Mouse (Mus musculus) cerebellum, adult 2 months (tissue): ENCODE data around the gene Igfbp4. TPM values are rescaled to one million over a fixed set of nuclear protein-coding genes. Genes with fewer than 3 reads are reported as not detected.
A peak's percentile ranks its signal among the peaks of the same experiment; 100 is the strongest.

ENCODE experiments used
- DNase-seq, 2 experiments: peaks; one replicate each; pipeline ENCODE4 v3.0.0; 2021
- H3K27ac ChIP-seq: fragments of 200-500 bp; 2 replicates; pipeline ENCODE4 v1.5.1; 2012; ENCODE audit warnings: low read length, control low read depth, inconsistent platforms; ENCODE audit not compliant: insufficient read depth
- H3K27me3 ChIP-seq: fragments of 200-500 bp; 2 replicates; pipeline ENCODE4 v1.6.1; 2012; ENCODE audit warnings: inconsistent platforms, mild to moderate bottlenecking, low read length, moderate library complexity; ENCODE audit not compliant: control insufficient read depth, insufficient read depth
- H3K4me1 ChIP-seq: fragments of 200-500 bp; 2 replicates; pipeline ENCODE4 v1.6.1; 2011; ENCODE audit warnings: low read length; ENCODE audit not compliant: control insufficient read depth, insufficient read depth
- H3K4me3 ChIP-seq: fragments of 200-500 bp; replicated peaks from 2 replicates; pipeline ENCODE3; 2011; ENCODE audit warnings: mild to moderate bottlenecking, low read depth, low read length, control low read depth; ENCODE audit not compliant: insufficient read depth
- CTCF ChIP-seq: fragments of 200-500 bp; IDR thresholded peaks from 2 replicates; pipeline ENCODE4 v1.5.1; 2011; ENCODE audit warnings: low read depth, mild to moderate bottlenecking, control low read depth, low read length, moderate library complexity, borderline replicate concordance; ENCODE audit not compliant: insufficient read depth
- POLR2A ChIP-seq: fragments of 200-500 bp; IDR thresholded peaks from 2 replicates; pipeline ENCODE4 v1.6.1; 2011; ENCODE audit warnings: low read length, control low read depth, borderline replicate concordance; ENCODE audit not compliant: insufficient read depth
- WGBS: fragments of 180-500 bp; shearing (Covaris S2); methylation state at CpG from one replicate; pipeline ENCODE4 v1.1.7; 2018; 5-methylcytosine and 5-hydroxymethylcytosine counted together
- polyA plus RNA-seq: library from polyadenylated mRNA; depleted of rRNA; stranded (reverse); fragments of >200 nt; gene quantifications from 2 replicates; pipeline ENCODE4 v1.2.3, GENCODE M21; 2012

Gene Igfbp4
- polyA plus RNA-seq, 1 experiment: 28.6 TPM

DNA sequence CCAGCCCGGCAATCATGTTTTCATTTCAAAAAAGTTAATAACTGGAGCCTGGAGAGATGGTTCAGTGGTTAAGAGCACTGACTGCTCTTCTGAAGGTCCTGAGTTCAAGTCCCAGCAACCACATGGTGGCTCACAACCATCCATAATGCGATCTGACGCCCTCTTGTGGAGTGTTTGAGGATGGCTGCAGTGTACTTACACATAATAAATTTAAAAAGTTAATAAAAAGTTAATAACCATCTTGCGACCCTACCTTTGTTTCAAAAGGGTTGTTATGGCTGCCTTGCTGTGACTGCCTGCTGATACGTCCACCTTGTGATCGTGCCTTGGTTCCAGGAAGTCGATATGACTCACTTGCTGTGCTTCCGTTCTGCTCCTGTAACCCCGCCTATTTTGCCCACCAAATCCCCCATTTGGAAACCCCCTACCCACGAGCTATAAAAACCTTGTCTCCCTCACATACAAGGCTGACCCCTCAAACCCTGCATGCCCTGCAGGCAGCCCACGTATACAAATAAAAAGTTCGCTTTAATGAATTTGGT is 14.1 kb upstream of the Igfbp4 start:
- no peak overlapping the region for H3K4me3 ChIP-seq
- no peak for DNase-seq
- H3K27ac ChIP-seq: no peak overlapping the region
- no peak for TF ChIP-seq CTCF
- no peak for TF ChIP-seq POLR2A
- no peaks in the 10 kb centered on the region; the same call in 1 of the 2 replicates for H3K4me1 ChIP-seq
- WGBS: 84% methylated on average over 12 of the region's 12 CpGs
- no peaks in the 10 kb centered on the region for H3K27me3 ChIP-seq

- TF ChIP-seq POLR2A (no peak), CTCF (peak; percentile 18; the same call in 1 of the 2 replicates)
- DNase-seq: no peak
- Histone ChIP-seq H3K27ac (no peak overlapping the region), H3K4me3 (no peak overlapping the region), H3K27me3 (no peaks in the 10 kb centered on the region), H3K4me1 (no peaks in the 10 kb centered on the region; the same call in 1 of the 2 replicates)
- WGBS: 66% methylated on average over 4 of the region's 4 CpGs
These were observed 5.7 kb upstream of the Igfbp4 start for GRCm38 (mm10) chr11:99035350-99035749.

- TF ChIP-seq CTCF (no peak), POLR2A (no peak)
- 84% methylated on average over 6 of the region's 6 CpGs for WGBS
- no peak for DNase-seq
- Histone ChIP-seq H3K27me3 (peaks cover 2% of the 10 kb centered on the region; the same call in 1 of the 2 replicates), H3K27ac (no peak overlapping the region), H3K4me1 (peaks cover 1% of the 10 kb centered on the region; the same call in 1 of the 2 replicates), H3K4me3 (no peak overlapping the region)
These were observed 4.8 kb upstream of the Igfbp4 start for GRCm38 (mm10) chr11:99036254-99036653.

- Histone ChIP-seq H3K27me3 (peaks cover 2% of the 10 kb centered on the region; the same call in 1 of the 2 replicates), H3K4me1 (peaks cover 6% of the 10 kb centered on the region; the same call in 1 of the 2 replicates), H3K4me3 (peak overlapping the region; percentile 18), H3K27ac (no peak overlapping the region)
- DNase-seq: peak; percentile 59 to 73
- WGBS: 2% methylated on average over 15 of the region's 15 CpGs
- TF ChIP-seq CTCF: peak; percentile 78
- no peak for TF ChIP-seq POLR2A
These were observed 1.3 kb upstream of the Igfbp4 start for GRCm38 (mm10) chr11:99039782-99040181.

DNA sequence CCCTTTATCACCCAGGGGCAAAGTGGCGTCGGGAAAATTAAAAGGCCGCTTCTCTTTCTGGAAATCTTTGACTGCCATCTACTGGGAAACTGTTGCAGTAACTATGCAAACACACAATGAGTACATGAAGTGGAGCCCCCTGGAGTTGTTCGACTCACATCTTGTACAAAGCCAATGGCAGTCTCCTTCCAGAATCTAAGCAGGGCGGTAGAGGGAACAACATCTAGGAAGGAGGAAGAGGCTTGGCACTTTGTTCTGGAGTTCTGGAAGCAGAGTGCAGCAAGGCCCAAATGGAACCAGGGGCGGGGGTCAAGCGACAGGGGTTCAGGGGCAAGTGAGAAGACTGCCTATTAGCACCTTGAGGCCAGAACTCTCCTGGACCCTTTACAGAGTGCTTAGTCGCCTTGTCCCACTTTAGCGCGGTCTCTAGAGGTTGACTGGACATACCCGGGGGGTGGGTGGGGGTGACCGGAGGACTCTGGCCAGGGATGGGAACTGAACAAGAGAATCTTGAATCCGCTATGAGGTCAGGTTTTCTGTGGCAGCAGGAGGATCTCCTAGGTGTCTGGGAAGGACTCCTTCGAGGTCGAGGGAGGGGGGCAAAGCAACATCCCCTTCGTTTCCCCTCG is 584 bp upstream of the Igfbp4 start:
- no peak for DNase-seq
- no peak overlapping the region for H3K27ac ChIP-seq

GRCm38 (mm10) chr11:99041841-99042780 is 1.1 kb downstream of the Igfbp4 start:
- Histone ChIP-seq H3K27ac (no peak overlapping the region), H3K4me1 (peaks cover 6% of the 10 kb centered on the region; the same call in 1 of the 2 replicates), H3K4me3 (no peak overlapping the region), H3K27me3 (peaks cover 2% of the 10 kb centered on the region; the same call in 1 of the 2 replicates)
- WGBS: 76% methylated on average over 16 of the region's 16 CpGs
- no peak for DNase-seq
- TF ChIP-seq POLR2A (no peak), CTCF (no peak)

More for the DNA sequence above, 584 bp upstream of the Igfbp4 start:
- TF ChIP-seq POLR2A: no peak
- TF ChIP-seq CTCF: peak; percentile 9; the same call in 1 of the 2 replicates
- peaks cover 2% of the 10 kb centered on the region; the same call in 1 of the 2 replicates for H3K27me3 ChIP-seq
- H3K4me1 ChIP-seq: peaks cover 6% of the 10 kb centered on the region; the same call in 1 of the 2 replicates
- 9% methylated on average over 17 of the region's 17 CpGs for whole genome bisulfite sequencing
- peak overlapping the region; percentile 32 for H3K4me3 ChIP-seq

DNA sequence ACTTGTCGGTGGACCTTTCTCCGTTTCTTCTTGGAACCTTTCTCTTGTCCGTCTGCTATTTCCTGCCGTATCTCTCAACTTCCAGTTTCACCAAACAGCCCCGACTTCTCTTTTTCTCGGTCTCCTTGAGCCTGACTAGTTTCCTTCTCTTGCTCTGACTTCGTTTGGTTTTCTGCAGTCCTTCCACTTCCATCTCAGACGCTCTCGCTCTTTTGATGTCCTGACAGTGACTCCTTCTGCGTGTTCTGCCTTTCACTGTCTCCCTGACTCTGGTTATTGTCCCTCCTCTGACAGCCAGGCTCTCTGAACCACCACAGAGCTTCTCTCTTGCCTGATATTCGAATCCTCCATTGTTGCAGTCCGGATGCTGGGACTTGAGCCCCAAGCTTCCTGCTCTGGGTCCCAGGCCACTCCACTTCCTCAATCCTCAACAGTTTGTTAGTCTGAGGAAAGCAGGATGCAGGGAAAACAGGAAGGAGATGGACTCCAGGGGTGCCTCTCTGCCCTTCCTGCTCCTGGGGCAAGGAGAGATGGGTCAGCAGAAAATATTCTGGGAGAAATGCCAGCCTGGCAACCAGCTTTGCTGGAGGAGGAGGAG is 1.9 kb downstream of the Igfbp4 start:
- H3K4me3 ChIP-seq: no peak overlapping the region
- H3K27ac ChIP-seq: no peak overlapping the region
- peaks cover 6% of the 10 kb centered on the region; the same call in 1 of the 2 replicates for H3K4me1 ChIP-seq
- no peak for TF ChIP-seq POLR2A
- no peak for TF ChIP-seq CTCF
- 53% methylated on average over 12 of the region's 12 CpGs for WGBS
- DNase-seq: no peak
- peaks cover 2% of the 10 kb centered on the region; the same call in 1 of the 2 replicates for H3K27me3 ChIP-seq
